Mouse (Mus musculus) mature B cell (primary cell): Measurements from ENCODE around the gene Hs3st5.
"Not testable (repeated sequence)": the region's sequence is repeated elsewhere in the genome, so short reads cannot be mapped to it uniquely, and the experiment has no call there.

Source experiments
- in situ Hi-C: fragments of 300-500 bp; cut with MboI; formaldehyde crosslinking; loops from 2 replicates; pipeline ENCODE4 v1.14.3; 2019

Hs3st5 gene

DNA sequence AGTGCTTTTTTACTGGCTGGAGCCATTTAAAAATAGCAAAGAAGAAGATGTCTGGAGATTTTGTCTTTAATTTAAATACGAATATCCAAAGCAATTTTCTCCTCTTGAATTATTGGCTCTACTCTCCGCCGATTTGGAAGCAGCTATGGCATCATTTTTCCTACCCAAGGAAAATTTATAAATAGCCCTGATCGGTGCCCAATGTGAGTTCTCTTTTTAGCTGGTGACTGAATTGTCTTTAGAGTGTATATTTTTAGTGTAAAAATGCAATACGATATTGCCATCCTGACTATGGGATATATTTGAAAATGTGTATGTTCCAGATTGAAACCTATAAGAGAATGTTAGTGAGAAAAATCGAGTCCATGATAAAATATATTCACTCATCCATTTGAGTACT is 51.1 kb downstream of the Hs3st5 start:
- in situ Hi-C loops, result no loop called here

- in situ Hi-C loops, result no loop called here
These were observed 52.1 kb downstream of the Hs3st5 start for GRCm38 (mm10) chr10:36558736-36559135.

DNA sequence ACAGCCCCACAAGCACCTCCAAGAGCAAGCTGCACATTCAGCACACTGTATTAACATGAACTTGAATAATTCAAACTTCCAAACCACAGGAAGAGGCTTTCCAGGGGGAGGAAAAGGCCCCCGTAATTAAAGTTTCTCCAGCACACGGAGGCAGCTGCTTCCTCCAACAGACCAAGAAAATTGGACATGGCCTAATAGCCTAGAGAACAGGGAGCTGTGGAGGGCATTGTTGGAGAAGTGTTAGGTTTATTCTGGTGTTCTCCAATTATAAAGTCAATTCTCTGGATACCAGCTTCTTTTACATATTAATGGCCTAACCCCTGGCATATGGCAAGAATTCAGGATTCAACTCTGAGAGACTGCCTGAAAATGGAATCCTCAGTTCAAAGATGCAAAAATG is 60.6 kb downstream of the Hs3st5 start:
- in situ Hi-C loops, result no loop called here

GRCm38 (mm10) chr10:36572540-36572939 is 65.9 kb downstream of the Hs3st5 start:
- in situ Hi-C loops, result no loop called here

GRCm38 (mm10) chr10:36578375-36579145 is 71.9 kb downstream of the Hs3st5 start:
- in situ Hi-C loops, result no loop called here

DNA sequence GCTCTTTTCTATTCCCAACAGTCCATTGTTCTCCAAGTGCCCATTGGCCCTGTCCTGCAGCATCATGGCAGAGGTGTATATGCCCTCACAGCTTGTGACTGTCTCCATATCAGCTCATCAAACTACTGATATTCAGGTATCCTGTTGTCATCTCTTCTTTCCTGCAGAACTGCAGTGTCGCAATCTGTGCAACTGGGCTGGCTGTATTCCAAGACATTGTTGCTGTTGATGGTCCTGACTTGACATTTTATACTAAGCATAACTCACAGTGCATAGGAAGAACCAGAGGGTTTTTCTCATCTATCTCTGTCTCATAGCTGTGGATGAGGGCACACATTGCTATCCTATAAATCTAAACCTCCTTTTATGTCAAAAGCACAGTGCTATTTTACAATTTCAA is 103.8 kb downstream of the Hs3st5 start:
- in situ Hi-C loops, result no loop called here

GRCm38 (mm10) chr10:36611415-36611814 is 104.8 kb downstream of the Hs3st5 start:
- in situ Hi-C loops, result not testable (repeated sequence)

- in situ Hi-C loops, result no loop called here
These were observed 116.4 kb downstream of the Hs3st5 start for GRCm38 (mm10) chr10:36623037-36623436.

DNA sequence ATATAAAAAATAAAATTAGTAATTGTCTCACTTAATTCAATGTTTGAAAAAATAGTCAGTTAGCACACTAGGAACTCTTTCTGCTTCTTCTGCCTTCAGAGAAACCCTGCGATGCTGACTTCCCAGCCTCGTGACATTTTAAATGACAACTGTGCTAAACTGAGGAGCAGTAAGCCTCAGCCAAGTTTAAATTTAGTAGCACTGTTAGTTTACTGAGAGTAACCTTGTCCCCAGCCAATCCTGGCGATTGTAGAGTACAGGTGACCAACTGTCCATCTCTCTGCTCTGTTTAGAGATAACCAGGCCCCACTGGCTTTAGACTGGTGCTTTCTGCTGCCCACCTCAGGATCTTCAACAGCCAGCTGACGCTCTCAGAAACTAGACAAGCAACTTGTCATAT is 121.3 kb downstream of the Hs3st5 start:
- in situ Hi-C loops, result no loop called here

DNA sequence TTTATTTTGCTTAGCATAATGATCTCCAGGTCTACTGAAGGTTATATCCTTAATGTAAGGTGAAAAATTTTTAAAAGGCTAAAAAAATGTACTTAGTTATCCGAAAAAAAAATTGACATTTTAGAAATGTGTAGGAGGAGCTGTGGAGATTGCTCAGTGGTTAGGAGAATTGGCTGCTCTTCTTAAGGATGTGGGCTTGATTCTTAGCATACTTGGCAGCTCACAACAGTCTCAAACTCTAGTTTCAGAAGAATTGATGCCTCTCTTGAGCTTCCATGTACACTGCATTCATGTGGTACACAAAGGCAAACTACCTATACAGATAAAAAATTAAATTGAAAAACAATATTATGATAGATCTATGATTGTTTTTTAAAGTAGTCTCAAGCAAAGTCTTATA is 125.1 kb downstream of the Hs3st5 start:
- in situ Hi-C loops, result no loop called here

DNA sequence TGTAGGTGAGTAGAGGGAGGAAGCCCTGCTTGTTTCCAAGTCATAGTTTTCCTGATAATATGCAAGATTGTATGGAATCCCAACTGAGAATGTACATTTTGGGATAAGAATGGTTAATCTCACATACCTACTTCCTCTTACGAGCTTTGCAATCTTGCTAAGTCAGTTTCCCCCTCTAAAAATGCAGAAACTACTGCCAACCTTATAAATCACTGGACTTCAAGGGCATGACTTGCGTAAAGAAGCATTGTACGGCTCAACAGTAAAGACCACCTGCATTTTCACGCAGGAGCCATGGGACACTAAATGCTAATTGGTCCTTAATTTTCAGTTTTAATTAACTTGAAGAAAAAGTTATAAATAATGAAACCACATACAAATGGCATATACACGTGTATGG is 144.0 kb downstream of the Hs3st5 start:
- in situ Hi-C loops, result no loop called here

DNA sequence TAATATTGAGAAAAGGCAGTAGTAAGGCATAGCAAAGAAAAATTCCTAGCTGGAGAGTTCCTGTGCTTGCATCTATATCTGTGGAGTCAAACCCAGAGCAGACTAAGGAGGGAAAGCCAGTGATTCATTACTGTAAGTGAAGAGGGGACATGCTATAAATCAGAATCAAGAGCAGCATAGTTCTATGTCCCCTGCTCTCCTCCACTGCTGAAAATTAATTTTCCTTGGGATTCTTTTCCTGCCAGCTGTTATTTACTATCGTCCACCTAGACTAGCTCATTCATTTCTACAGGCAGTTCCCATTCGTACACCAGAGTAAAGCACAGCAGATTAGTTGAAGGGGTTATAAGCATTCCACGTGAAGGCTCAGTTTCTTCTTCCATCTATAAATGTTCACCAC is 207.4 kb downstream of the Hs3st5 start:
- in situ Hi-C loops, result no loop called here

- in situ Hi-C loops, result no loop called here
These were observed 219.6 kb downstream of the Hs3st5 start for GRCm38 (mm10) chr10:36726239-36726638.

DNA sequence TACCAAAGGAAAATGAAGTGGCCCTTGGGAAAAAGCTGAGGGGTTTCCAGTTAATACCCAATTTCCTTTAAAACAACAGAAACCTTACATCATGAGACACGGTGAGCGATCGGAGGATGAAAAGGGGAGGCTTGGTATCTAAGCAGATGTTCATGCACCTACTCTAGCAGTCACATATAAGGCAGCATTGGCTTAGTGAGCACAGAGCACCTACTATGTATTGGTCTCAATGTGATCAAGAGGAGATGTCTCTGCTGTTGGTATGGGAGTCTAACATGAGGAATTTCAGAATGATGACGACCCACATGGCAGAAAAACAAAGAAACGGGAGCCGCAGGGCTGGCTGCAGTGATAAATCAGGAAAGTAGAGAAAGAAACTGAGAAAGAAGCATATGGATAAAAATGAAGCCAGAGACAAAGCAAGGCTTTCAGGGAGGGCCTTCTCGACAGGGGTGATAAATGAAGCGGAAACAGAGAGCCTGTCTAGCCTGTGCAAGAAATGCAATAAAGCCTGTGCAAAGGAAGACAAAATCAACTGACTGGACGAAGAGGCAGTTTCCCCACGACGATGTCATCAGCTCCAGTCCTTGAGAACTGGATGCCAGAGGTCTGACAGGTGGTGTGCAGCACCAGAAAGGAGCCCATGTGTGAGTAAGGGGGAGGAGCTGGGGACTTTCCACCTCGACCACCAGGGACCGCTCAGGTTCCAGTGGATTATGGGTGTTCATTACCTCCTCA is 222.9 kb downstream of the Hs3st5 start:
- in situ Hi-C loops, result no loop called here

DNA sequence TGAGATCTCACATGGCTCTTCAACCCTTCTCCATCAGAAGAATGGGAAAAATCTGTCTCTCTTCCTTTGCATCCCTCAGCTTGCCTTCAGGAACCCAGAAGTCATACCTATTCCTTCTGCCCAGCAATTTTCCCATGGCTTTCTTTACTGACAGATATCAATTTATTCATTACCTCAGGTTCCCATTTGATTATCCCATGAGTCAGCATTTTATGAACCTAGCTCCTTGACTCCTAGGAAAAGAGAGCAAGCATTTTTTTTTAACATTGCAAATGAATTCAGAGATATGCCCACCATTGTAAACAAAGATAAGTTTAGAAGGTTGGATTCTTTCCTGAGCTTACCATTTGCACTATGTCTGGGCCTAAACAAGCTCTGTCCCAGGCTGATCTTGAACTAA is 232.8 kb downstream of the Hs3st5 start:
- in situ Hi-C loops, result no loop called here

GRCm38 (mm10) chr10:36750021-36750420 is 243.4 kb downstream of the Hs3st5 start:
- in situ Hi-C loops, result no loop called here

DNA sequence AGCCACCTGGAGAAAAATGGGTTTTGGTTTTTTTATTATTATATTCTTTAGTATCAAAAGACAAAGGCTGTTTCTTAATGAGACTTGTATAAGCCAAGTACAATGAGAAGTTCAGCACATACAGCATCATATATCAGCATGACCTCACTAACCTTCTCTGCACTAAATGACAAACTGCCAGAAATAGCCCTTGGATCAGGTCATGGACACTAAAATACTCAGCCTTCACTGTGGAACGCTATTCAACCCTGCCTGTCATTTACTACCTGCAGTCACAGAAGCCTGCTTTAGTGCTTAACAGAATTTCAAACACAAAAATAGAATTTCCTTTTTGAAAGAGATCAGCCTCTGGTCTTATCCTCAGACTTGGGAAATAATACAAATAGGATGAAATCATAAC is 247.9 kb downstream of the Hs3st5 start:
- in situ Hi-C loops, result no loop called here

- in situ Hi-C loops, result no loop called here
These were observed 267.0 kb downstream of the Hs3st5 start for GRCm38 (mm10) chr10:36773595-36773994.

GRCm38 (mm10) chr10:36774898-36775297 is 268.3 kb downstream of the Hs3st5 start:
- in situ Hi-C loops, result no loop called here

- in situ Hi-C loops, result no loop called here
These were observed 275.0 kb downstream of the Hs3st5 start for GRCm38 (mm10) chr10:36781641-36782040.

DNA sequence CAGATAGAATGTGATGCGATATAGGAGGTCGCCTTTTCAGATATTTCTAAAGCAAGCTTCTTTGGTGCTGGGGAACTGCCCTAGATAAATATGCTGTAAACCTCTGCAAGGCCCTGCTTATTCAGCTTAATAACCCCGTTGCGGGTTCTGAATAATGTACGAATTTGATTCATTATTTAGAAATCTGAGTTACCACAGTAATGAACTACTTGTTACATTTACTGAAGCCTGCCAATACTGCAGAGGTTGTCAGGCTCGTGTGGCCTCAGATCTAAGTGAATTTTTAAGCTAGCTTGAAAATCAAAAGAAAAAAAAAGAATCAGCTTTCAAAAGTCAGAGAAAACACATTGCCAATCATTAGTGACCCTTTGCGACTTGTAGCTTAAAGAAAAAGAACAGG is 280.4 kb downstream of the Hs3st5 start:
- in situ Hi-C loops, result no loop called here

GRCm38 (mm10) chr10:36791771-36792170 is 285.2 kb downstream of the Hs3st5 start:
- in situ Hi-C loops, result no loop called here

- in situ Hi-C loops, result no loop called here
These were observed 288.7 kb downstream of the Hs3st5 start for GRCm38 (mm10) chr10:36795311-36795710.
